Mouse (Mus musculus): ENCODE measurements around the gene Dynlt1f. TPM values are rescaled to one million over a fixed set of nuclear protein-coding genes. Genes with fewer than 3 reads are reported as not detected.
"Not testable (repeated sequence)": the region's sequence is repeated elsewhere in the genome, so short reads cannot be mapped to it uniquely, and the experiment has no call there.

Dynlt1f gene
- polyA plus RNA-seq, 1 experiment from 2014 or later = 98.1 TPM

DNA sequence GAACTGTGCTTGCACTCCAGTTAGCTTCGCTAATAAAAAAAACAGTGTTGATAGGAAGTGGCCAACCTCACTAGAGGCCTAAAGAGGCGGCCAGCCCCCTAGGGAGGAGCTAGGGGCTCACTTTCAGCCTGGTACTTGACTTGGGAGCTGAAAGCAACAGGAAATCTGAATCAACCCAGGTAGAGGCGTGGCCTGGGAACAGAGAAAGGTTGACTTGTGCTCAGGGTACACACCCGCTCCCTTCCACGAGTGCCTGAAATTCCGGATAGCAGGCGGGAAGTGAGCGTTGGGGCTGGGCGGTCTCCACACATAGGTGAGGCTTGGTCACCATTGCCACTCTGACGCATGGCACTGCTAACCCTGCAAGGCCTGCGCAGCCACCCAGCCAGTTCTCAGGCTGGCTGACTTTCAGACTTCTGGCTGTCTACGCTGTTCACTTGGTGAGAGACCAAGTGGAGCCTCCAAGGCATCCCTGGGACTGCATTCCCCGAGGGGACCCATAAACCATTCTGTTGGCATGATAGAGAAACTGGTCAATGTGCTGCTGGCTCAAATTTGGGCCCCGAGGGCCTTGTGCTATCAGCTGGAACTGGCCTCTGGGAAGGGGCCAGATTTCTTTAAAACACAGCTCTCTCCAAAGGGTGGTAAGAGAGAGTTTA, 14.8 kb downstream of the Dynlt1f start:
- H3K4me3 ChIP-seq (replicated peaks); H3K27ac ChIP-seq; H3K27me3 ChIP-seq; H3K9ac ChIP-seq; H3K4me1 ChIP-seq (replicated peaks); H3K9me3 ChIP-seq (replicated peaks); DNase-seq; H3K36me3 ChIP-seq; H3K4me2 ChIP-seq: not testable (repeated sequence)
- ATAC-seq (ENCODE audit: low read depth) = peak; percentile 51
- 58% methylated on average over 14 of the region's 14 CpGs for WGBS (ENCODE audit: insufficient replicate concordance)

DNA sequence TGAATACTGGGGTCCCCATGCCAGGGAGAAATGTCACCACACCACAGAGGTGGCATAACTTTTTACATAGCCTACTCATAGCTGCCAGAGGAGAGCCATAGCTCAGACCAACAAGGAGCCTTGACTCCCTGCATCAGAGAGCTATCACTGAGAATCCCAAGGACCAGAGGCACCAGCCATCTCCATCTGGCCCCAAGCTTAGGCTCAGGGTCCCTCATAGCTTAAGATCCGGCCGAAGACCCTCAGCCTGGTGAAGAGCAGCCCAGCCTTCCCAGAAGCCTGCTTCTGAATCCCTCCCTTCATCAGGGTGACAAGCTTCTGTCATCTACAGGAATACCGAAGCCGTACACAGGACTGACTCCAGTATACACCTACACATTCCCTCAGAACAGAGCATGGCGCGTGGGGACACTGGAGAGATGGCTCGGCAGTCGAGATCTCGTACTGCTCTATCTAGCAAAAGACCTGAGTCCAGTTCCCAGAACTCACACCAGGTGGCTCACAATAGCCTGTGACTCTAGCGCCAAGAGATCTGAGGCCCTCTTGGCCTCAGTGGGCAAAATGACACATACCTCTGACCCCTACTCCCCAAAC, 15.6 kb downstream of the Dynlt1f start:
- H3K4me3 ChIP-seq (replicated peaks); ATAC-seq (ENCODE audit: low read depth); H3K9ac ChIP-seq; H3K4me1 ChIP-seq (replicated peaks); H3K27ac ChIP-seq; DNase-seq; H3K4me2 ChIP-seq; H3K36me3 ChIP-seq; H3K9me3 ChIP-seq (replicated peaks); H3K27me3 ChIP-seq: not testable (repeated sequence)
- WGBS (ENCODE audit: insufficient replicate concordance) = 81% methylated on average over 10 of the region's 10 CpGs

DNA sequence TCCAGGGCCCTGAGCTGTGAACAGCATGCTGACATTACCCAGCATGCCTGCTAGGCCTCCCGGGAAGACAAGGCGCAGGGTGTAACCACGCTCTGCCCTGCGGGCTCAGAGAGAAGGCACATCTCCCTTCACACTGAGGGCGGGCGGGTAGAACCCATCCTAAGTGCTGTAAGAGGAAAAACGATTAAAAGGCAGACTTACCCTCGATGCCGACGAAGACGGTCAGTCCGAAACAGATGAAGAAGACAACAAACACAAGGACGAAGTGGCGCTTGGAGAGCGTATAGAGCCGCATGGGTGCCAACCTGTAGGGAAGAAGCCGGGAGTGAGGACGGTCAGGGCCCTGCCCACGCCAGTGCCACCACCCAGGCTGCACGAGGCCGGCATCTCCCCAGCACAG, 16.2 kb downstream of the Dynlt1f start:
- WGBS (ENCODE audit: insufficient replicate concordance) = 79% methylated on average over 17 of the region's 21 CpGs

DNA sequence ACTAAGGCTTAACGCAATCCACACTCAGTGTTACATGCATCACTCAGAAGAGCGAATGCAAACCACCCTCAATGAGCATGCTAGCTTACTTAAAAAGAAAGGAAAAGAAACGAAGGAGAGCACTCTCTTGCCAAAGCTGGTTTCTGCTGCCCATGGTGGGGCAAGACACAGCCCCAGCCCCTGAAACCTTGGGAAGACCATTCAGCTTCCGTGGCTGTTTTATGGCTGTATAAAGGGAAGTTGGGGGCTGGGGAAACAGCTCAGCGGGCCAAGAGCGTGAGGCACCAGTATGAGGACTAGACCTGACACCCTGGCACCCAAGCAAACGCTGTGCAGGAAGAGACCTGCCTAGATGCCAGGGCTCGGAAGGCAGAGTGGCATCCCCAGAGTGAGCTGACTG, 17.3 kb downstream of the Dynlt1f start:
- H3K4me3 ChIP-seq (replicated peaks); H3K4me1 ChIP-seq (replicated peaks); H3K4me2 ChIP-seq; H3K9ac ChIP-seq; H3K9me3 ChIP-seq (replicated peaks); DNase-seq; H3K27me3 ChIP-seq; ATAC-seq (ENCODE audit: low read depth); H3K27ac ChIP-seq; H3K36me3 ChIP-seq: not testable (repeated sequence)
- 59% methylated on average over 8 of the region's 8 CpGs for WGBS (ENCODE audit: insufficient replicate concordance)

More for the DNA sequence above, 16.2 kb downstream of the Dynlt1f start:
- not testable (repeated sequence) for DNase-seq; H3K4me1 ChIP-seq (replicated peaks); H3K27me3 ChIP-seq; H3K27ac ChIP-seq; H3K4me3 ChIP-seq (replicated peaks); ATAC-seq (ENCODE audit: low read depth); H3K9me3 ChIP-seq (replicated peaks); H3K36me3 ChIP-seq; H3K9ac ChIP-seq; H3K4me2 ChIP-seq

DNA sequence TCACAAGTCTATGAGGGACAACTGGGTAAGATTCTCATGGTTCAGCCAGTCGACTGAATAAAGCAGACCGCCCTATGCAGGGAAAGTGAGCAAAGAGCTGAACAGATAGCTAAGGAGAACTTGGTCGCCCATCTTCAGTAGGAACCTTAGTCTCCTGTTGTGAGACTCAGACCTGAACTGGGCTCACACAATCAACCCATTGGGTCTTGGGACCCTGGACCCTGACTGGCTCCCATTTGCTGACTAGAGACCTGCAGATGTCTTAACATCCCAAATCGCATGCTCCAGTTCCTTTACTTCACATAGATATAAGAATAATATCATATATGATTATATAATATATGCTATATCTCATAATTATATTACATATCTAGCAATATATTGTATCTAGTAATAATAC, 18.3 kb downstream of the Dynlt1f start:
- not testable (repeated sequence) for H3K36me3 ChIP-seq; H3K4me3 ChIP-seq (replicated peaks); H3K27me3 ChIP-seq; H3K9ac ChIP-seq; H3K27ac ChIP-seq; ATAC-seq (ENCODE audit: low read depth); DNase-seq; H3K9me3 ChIP-seq (replicated peaks); H3K4me2 ChIP-seq; H3K4me1 ChIP-seq (replicated peaks)
- WGBS (ENCODE audit: insufficient replicate concordance) = 74% methylated on average over 4 of the region's 4 CpGs

DNA sequence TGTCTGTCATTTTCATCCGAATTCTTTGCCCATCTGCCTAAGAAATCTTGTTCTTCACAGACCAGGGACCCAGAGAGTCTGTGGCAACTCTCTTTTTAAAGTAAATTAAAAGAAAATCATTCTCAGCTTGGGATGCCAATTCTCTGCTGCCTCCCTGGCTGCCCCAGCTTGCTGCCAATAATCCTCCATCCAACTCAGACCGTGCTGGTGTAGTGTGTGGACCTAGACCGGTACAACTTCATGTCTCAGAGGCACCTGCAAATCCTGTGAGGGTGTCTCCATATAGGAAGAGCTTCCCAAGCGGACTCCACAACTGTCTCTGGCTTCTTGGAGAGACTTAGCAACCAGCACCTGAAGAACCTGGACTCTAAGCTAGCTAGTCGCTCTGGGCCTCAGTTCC, 18.8 kb downstream of the Dynlt1f start:
- no peaks in the 10 kb centered on the region for H3K9me3 ChIP-seq (replicated peaks)
- no peak overlapping the region for H3K4me3 ChIP-seq (replicated peaks)
- H3K4me1 ChIP-seq (replicated peaks) = no peaks in the 10 kb centered on the region
- no peak overlapping the region for H3K9ac ChIP-seq
- no peaks in the 10 kb centered on the region for H3K36me3 ChIP-seq
- DNase-seq = no peak
- H3K4me2 ChIP-seq = no peak overlapping the region
- 66% methylated on average over 5 of the region's 5 CpGs for WGBS (ENCODE audit: insufficient replicate concordance)
- no peaks in the 10 kb centered on the region for H3K27me3 ChIP-seq
- no peak for ATAC-seq (ENCODE audit: low read depth)
- no peak overlapping the region for H3K27ac ChIP-seq

DNA sequence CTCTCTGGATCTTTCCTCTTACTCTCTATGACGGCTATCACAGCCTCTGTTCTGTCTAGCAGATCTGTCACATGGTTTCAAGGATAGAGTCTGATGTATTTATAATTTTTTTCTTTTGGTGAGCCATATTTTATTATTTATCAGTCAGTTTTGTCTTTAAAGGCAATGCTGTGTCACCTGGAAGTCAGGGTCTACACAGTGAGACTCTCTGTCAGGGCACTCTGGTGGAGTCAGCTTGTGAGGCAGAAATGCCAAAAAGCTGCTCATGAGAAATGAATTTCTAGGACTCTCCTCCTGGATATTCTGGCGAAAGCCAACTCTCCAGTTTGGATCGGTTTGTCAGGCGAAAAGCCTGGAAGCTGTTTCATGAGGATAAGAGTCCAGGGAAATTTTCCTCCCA, 19.9 kb downstream of the Dynlt1f start:
- H3K27ac ChIP-seq; ATAC-seq (ENCODE audit: low read depth); H3K36me3 ChIP-seq; H3K4me1 ChIP-seq (replicated peaks); DNase-seq; H3K4me3 ChIP-seq (replicated peaks); H3K9ac ChIP-seq; H3K9me3 ChIP-seq (replicated peaks); H3K4me2 ChIP-seq; H3K27me3 ChIP-seq: not testable (repeated sequence)
- 78% methylated on average over 1 of the region's 4 CpGs for WGBS (ENCODE audit: insufficient replicate concordance)

DNA sequence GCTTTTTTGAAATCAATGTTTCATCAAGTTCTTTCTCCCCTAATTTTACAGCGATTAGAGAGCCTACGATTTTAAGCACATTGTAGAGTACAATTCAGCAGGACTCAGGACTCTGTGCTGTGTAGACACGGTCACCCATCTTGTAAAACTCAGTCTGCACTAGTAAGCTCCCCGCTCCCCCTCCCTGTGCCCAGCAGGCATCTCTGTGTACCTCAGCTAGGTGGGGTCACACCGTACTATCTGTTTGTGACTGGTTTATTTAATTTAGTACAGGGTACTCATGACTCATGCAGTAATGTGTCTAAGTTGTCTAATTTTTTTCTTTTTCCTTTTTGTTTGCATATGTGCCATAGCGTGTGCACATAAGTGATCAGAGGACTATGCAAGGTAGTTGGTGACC, 22.9 kb downstream of the Dynlt1f start:
- WGBS (ENCODE audit: insufficient replicate concordance) = 80% methylated on average over 6 of the region's 6 CpGs
- not testable (repeated sequence) for H3K9ac ChIP-seq

DNA sequence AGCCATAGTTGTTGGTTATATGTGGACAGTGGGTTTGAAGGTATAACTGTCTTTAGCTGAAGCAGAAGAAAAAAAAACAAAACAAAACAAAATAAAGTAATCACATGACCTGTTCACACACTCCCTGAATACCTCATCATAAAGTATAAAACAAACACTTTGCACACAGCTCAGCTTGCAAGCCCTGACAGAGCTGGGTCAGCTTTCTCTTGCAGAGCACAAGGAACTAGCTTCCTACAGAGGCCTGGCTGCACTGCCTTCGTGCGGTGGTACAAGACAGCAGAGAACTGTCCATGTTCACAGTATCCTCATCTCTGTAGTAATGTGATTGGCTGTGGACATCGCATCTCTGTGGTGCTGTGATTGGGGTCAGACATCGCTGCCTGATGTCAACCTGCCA, 25.3 kb downstream of the Dynlt1f start:
- not testable (repeated sequence) for H3K9ac ChIP-seq; H3K4me2 ChIP-seq; H3K9me3 ChIP-seq (replicated peaks); H3K27me3 ChIP-seq; ATAC-seq (ENCODE audit: low read depth); H3K27ac ChIP-seq; H3K4me1 ChIP-seq (replicated peaks); H3K36me3 ChIP-seq; DNase-seq; H3K4me3 ChIP-seq (replicated peaks)
- WGBS (ENCODE audit: insufficient replicate concordance) = 71% methylated on average over 4 of the region's 4 CpGs

More for the DNA sequence above, 22.9 kb downstream of the Dynlt1f start:
- not testable (repeated sequence) for H3K36me3 ChIP-seq; H3K4me3 ChIP-seq (replicated peaks); ATAC-seq (ENCODE audit: low read depth); H3K4me2 ChIP-seq; DNase-seq; H3K9me3 ChIP-seq (replicated peaks); H3K27ac ChIP-seq; H3K27me3 ChIP-seq; H3K4me1 ChIP-seq (replicated peaks)

DNA sequence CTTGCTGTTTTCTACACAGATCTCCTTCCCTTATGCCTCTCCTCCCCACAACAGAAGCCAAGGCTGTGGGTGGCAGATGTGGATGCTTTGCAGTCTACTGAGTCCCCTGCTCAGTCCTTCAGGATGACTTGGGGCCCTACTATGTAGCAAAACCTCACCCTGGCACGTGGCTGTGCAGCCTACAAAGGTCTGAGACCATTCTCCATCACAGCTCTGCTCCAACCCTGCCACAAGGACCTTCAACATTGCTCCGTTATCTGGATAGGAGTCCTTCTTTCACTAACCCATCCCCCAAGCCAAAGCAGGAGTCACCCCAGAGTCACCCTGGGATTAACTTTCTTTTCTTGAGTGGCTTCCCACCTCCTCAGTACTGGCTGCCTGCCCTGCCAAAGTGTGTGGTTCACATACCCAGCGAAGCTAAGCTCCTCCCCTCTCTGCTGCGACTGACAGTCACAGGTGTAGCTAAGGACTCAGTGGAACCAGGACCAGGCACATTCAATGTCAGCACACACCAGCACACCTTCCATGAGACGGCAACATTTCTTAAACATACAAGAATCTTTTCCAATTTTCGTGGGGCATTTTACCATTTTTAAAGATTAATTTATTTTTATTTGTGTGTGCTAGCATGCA, 30.7 kb downstream of the Dynlt1f start:
- H3K27me3 ChIP-seq; DNase-seq; H3K9me3 ChIP-seq (replicated peaks); H3K9ac ChIP-seq; ATAC-seq (ENCODE audit: low read depth); H3K36me3 ChIP-seq; H3K4me2 ChIP-seq; H3K4me1 ChIP-seq (replicated peaks); H3K4me3 ChIP-seq (replicated peaks); H3K27ac ChIP-seq: not testable (repeated sequence)
- WGBS (ENCODE audit: insufficient replicate concordance) = 50% methylated on average over 2 of the region's 6 CpGs

DNA sequence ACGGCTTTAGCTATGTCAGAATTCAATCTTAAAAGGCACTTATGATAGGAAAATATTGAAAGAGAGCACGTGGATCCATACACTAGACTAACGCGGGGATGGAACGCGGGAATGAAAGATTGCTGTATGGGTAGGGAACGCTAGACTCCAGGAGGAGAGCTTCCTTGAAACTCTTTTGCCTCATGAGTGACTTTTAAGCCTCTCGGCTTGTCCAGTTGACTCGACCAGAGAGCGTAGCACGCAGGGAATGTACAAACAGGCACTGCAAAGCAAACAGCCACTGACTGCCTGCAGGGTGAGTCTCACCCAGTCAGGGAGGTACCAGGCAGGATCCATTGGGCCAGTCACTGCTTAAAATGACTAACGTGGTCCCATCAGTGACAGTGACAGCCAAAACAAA, 33.7 kb downstream of the Dynlt1f start:
- not testable (repeated sequence) for H3K4me3 ChIP-seq (replicated peaks); H3K36me3 ChIP-seq; H3K27ac ChIP-seq; DNase-seq; ATAC-seq (ENCODE audit: low read depth); H3K27me3 ChIP-seq; H3K4me2 ChIP-seq; H3K9ac ChIP-seq; H3K4me1 ChIP-seq (replicated peaks); H3K9me3 ChIP-seq (replicated peaks)
- 68% methylated on average over 11 of the region's 12 CpGs for WGBS (ENCODE audit: insufficient replicate concordance)
